Mouse (Mus musculus): ENCODE results near the gene Pgbd5.

DNA sequence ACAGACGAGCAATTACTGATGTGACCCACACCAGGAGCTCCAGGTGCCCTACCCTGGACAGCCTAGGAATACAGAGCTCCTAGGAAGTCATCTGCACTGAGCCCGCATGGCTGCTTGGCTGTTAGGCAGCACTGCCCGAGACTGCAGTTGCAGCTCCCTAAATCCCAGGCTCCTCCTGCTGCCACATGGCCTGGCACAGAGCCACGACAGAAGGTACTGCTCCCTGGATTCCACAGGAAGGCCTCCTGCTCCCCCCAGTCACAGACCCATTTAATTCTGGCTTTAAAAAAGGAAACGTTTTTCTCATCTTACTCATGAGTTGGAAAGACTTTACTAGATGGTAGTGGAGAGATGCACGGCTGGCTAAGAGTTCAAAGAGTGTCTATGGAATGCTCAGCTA lies 10.0 kb downstream of the Pgbd5 start:
- TF ChIP-seq CTCF (conservative IDR thresholded peaks at IDR 0.05; ENCODE audit: low read length) (no peak), NANOG (IDR thresholded peaks at IDR 0.05; ENCODE audit: borderline replicate concordance, low read length) (no peak), POU5F1 (IDR thresholded peaks at IDR 0.05; ENCODE audit: borderline replicate concordance, low read length) (no peak)
